Mouse (Mus musculus) thymus, postnatal 25 days (tissue): ENCODE measurements around the gene Pde9a.

Source experiments
- DNase-seq: peaks from one replicate; pipeline ENCODE4 v3.0.0; 2022

Gene Pde9a

GRCm38 (mm10) chr17:31389432-31390050, 3.5 kb downstream of the Pde9a start:
- no peak for DNase-seq

- no peak for DNase-seq
These were observed 5.5 kb downstream of the Pde9a start for GRCm38 (mm10) chr17:31391462-31391861.

- DNase-seq: no peak
These were observed 6.0 kb downstream of the Pde9a start for GRCm38 (mm10) chr17:31392041-31392440.

- DNase-seq: no peak
These were observed 7.8 kb downstream of the Pde9a start for GRCm38 (mm10) chr17:31393811-31394210.

GRCm38 (mm10) chr17:31400294-31400693, 14.3 kb downstream of the Pde9a start:
- no peak for DNase-seq

- no peak for DNase-seq
These were observed 15.2 kb downstream of the Pde9a start for GRCm38 (mm10) chr17:31401160-31401559.

- DNase-seq: no peak
These were observed 16.7 kb downstream of the Pde9a start for GRCm38 (mm10) chr17:31402713-31403112.

- DNase-seq: no peak
These were observed 19.8 kb downstream of the Pde9a start for GRCm38 (mm10) chr17:31405694-31406227.

- DNase-seq: no peak
These were observed 23.8 kb downstream of the Pde9a start for GRCm38 (mm10) chr17:31409741-31410350.

- no peak for DNase-seq
These were observed 29.2 kb downstream of the Pde9a start for GRCm38 (mm10) chr17:31415258-31415657.

GRCm38 (mm10) chr17:31418804-31419597, 33.0 kb downstream of the Pde9a start:
- no peak for DNase-seq

- DNase-seq: no peak
These were observed 33.6 kb downstream of the Pde9a start for GRCm38 (mm10) chr17:31419598-31419950.

GRCm38 (mm10) chr17:31419995-31420394, 34.0 kb downstream of the Pde9a start:
- DNase-seq: no peak

- no peak for DNase-seq
These were observed 34.6 kb downstream of the Pde9a start for GRCm38 (mm10) chr17:31420658-31421057.

GRCm38 (mm10) chr17:31422381-31422780, 36.4 kb downstream of the Pde9a start:
- DNase-seq: no peak

GRCm38 (mm10) chr17:31423020-31423419, 37.0 kb downstream of the Pde9a start:
- DNase-seq: no peak

GRCm38 (mm10) chr17:31424358-31424757, 38.3 kb downstream of the Pde9a start:
- no peak for DNase-seq

GRCm38 (mm10) chr17:31424798-31425197, 38.8 kb downstream of the Pde9a start:
- DNase-seq: no peak

GRCm38 (mm10) chr17:31425827-31426698, 40.1 kb downstream of the Pde9a start:
- no peak for DNase-seq

- peak; percentile 21 for DNase-seq
These were observed 43.4 kb downstream of the Pde9a start for GRCm38 (mm10) chr17:31429402-31429801.

- peak; percentile 18 for DNase-seq
These were observed 46.9 kb downstream of the Pde9a start for GRCm38 (mm10) chr17:31432878-31433281.

- no peak for DNase-seq
These were observed 47.5 kb downstream of the Pde9a start for GRCm38 (mm10) chr17:31433401-31433928.
